Mouse (Mus musculus) intestine, postnatal 0 days (tissue): ENCODE measurements around the gene Gm44973. TPM values are rescaled to one million over a fixed set of nuclear protein-coding genes. Genes with fewer than 3 reads are reported as not detected.

ENCODE experiments used
- ATAC-seq: fragments of 200-750 bp; cut with Nextera tagmentation; 2 replicates; pipeline ENCODE4 v1.8.0; 2017; ENCODE audit warnings: mild to moderate bottlenecking, moderate TSS enrichment, moderate library complexity
- H3K27ac ChIP-seq: fragments of 300-500 bp; sonication (generic); 2 replicates; pipeline ENCODE4 v1.5.1; 2014; ENCODE audit warnings: mild to moderate bottlenecking, low read depth, low read length, moderate library complexity
- H3K27me3 ChIP-seq: fragments of 300-500 bp; sonication (generic); replicated peaks from 2 replicates; pipeline ENCODE4 v1.6.1; 2014; ENCODE audit warnings: low read length, mixed read lengths; ENCODE audit not compliant: control insufficient read depth, insufficient read depth
- H3K36me3 ChIP-seq: fragments of 300-500 bp; sonication (generic); 2 replicates; pipeline ENCODE4 v1.6.1; 2014; ENCODE audit warnings: mild to moderate bottlenecking, moderate library complexity; ENCODE audit not compliant: control insufficient read depth, insufficient read depth
- H3K4me1 ChIP-seq: fragments of 300-500 bp; sonication (generic); replicated peaks from 2 replicates; pipeline ENCODE4 v1.6.1; 2014; ENCODE audit warnings: antibody characterized with exemption, low read length, mixed read lengths; ENCODE audit not compliant: control insufficient read depth, insufficient read depth
- H3K4me2 ChIP-seq: fragments of 300-500 bp; sonication (generic); replicated peaks from 2 replicates; pipeline ENCODE4 v1.6.1; 2014; ENCODE audit warnings: low read depth, mild to moderate bottlenecking, moderate library complexity
- H3K4me3 ChIP-seq: fragments of 300-500 bp; sonication (generic); 2 replicates; pipeline ENCODE4 v1.5.1; 2014; ENCODE audit warnings: low read depth, low read length
- H3K9ac ChIP-seq: fragments of 300-500 bp; sonication (generic); 2 replicates; pipeline ENCODE4 v1.6.1; 2014; ENCODE audit warnings: mild to moderate bottlenecking, low read depth, low read length
- H3K9me3 ChIP-seq: fragments of 300-500 bp; sonication (generic); 2 replicates; pipeline ENCODE4 v1.6.1; 2016; ENCODE audit warnings: mixed run types; ENCODE audit not compliant: control insufficient read depth
- CTCF ChIP-seq: sonication (generic); IDR thresholded peaks from 2 replicates; pipeline ENCODE4 v1.5.1; 2016; ENCODE audit warnings: low read depth, mild to moderate bottlenecking, control low read depth, antibody characterized with exemption, moderate library complexity
- WGBS: fragments of 180-500 bp; shearing (Covaris S2); extraction: QIAGEN DNeasy Blood & Tissue Kit; methylation state at CpG from one replicate; pipeline ENCODE4 v1.1.7; 2014; 5-methylcytosine and 5-hydroxymethylcytosine counted together
- polyA plus RNA-seq: library from polyadenylated mRNA; unstranded; fragments of >200 nt; fragmentation: Nextera tagmentation; extraction: Ambion mirVana; gene quantifications from 2 replicates; pipeline ENCODE4 v1.2.1, GENCODE M21; 2015

The Gm44973 gene
- polyA plus RNA-seq, 1 experiment from 2014 or later = 4.7 TPM

DNA sequence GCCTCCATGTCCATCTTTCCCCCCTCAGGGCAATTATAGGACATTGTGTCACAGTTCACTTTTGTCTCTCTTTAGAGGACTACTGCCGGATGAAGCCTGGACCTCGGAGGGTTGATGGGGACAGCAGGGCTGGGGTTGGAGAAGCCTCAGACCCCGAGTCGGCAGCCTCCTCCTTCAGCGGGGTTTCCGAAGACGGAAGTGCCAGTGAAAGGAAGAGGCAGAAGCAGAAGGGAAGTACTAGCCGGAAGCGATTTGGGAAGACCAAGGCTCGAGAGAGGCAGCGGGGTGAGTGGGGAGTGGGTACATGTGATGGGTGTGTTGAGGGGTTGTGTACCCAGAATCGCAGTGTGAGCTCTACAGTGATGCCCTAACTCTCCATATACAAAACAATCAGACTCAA, 44.1 kb downstream of the Gm44973 start:
- Histone ChIP-seq H3K9me3 (no peaks in the 10 kb centered on the region), H3K4me1 (no peaks in the 10 kb centered on the region), H3K27me3 (peaks cover 35% of the 10 kb centered on the region), H3K4me3 (no peak overlapping the region), H3K4me2 (no peak overlapping the region), H3K27ac (no peak overlapping the region), H3K9ac (no peak overlapping the region), H3K36me3 (no peaks in the 10 kb centered on the region)
- 95% methylated on average over 12 of the region's 12 CpGs for WGBS
- TF ChIP-seq CTCF = no peak
- ATAC-seq = no peak

DNA sequence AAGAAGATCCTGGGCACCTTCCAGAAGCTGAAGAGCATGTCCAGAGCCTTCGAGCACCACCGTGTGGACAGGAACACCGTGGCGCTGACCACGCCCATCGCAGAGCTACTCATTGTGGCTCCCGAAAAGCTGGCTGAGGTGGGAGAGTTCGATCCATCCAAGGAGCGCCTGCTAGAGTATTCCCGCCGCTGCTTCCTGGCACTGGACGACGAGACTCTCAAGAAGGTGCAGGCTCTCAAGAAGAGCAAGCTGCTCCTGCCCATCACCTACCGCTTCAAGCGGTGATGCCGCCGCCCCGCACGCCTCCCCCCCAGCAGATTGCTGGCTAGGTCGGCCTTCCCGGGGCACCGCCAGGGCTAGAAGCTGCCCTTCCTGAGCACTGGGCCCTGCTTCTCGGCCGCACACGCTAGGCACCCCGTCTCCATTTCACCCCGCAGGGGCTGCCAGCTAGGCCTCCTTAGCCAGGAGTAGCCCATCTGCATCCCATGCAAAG, 45.0 kb downstream of the Gm44973 start:
- no peaks in the 10 kb centered on the region for H3K36me3 ChIP-seq
- WGBS = 2% methylated on average over 27 of the region's 27 CpGs
- H3K4me1 ChIP-seq = no peaks in the 10 kb centered on the region
- ATAC-seq = no peak
- H3K9me3 ChIP-seq = no peaks in the 10 kb centered on the region
- TF ChIP-seq CTCF = peak; percentile 86
- peak overlapping the region; percentile 99 for H3K4me2 ChIP-seq
- peak overlapping the region; percentile 92 for H3K9ac ChIP-seq
- H3K27ac ChIP-seq = peak overlapping the region; percentile 99
- H3K27me3 ChIP-seq = peaks cover 27% of the 10 kb centered on the region
- H3K4me3 ChIP-seq = peak overlapping the region; percentile 71

DNA sequence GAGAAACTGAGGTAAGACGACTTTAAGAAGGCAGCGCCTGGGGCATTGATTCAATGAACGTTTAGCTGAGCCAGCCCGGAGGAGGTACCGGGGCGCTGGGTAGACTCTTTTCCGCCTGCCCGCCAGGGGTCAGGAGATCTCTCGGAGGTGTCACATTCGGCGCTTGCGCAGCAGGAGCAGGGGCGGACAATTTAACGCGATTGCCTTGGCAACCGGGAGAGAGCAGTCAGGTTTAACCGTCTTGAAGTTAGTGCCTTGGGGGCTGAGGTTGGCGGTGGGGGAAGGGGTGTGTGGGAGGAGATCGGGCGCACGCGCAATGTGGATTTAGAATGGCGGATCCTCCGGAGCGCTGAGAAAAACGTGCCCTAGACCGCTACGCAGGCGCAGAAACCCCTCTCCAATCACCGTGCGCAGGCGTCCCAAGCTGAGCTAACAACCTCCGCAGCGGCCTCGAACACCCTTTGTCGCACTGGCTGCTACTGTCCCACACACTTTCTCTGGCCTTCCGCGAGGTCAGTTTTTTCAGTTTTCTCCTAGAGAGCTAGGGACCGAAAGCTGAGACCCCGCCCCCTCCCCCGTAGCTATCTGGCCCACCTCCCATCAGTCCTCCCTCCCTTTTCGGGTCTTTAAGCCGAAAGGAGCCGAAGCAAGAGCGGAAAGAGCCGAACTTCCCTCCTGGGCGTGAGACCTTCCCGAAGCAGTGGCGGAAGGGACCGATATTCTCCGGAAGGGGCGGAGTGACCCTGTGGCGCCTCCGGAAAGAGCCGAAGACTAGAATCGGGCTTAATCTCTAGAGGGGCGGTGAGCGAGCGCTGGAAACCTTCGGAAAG, 45.9 kb downstream of the Gm44973 start:
- 0% methylated on average over 60 of the region's 60 CpGs for WGBS
- Histone ChIP-seq H3K27ac (peak overlapping the region; percentile 99), H3K4me1 (peaks cover 6% of the 10 kb centered on the region; the same call in 1 of the 2 replicates), H3K4me2 (peak overlapping the region; percentile 99), H3K9ac (peak overlapping the region; percentile 92), H3K27me3 (peaks cover 18% of the 10 kb centered on the region), H3K9me3 (no peaks in the 10 kb centered on the region), H3K4me3 (peak overlapping the region; percentile 71), H3K36me3 (no peaks in the 10 kb centered on the region; the same call in 1 of the 2 replicates)
- ATAC-seq = peak; percentile 90
- peak; percentile 85 for TF ChIP-seq CTCF

DNA sequence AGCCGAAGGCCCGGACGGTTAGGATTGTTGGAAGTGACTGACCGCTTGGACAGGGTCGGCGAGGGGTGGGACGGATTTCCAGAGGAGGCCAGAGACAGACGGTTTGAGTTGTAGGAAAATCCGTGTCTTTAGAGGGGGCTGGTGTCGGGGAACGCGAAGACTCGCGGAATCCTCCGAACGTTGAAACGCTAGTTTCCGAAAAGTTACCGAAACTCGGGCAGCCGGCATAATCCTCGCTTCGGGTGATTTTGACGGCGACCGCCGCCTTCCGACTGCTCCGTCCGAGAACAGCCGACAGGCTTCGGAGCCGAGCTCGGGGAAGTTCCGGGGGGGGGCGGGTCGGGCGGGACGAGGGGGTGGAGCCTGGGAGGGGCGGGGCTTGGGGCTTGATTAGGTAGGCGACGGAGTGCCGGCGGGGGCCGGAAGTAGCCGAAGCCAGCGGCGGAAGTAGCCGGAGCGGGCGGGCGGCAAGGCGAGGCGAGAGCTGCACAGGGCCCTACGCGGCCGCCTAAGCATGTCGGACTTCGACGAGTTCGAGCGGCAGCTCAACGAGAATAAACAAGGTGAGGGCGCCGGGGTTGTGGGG, 46.6 kb downstream of the Gm44973 start, which contains the start of gene U2af2:
Gene U2af2, plus strand, starts transcription at position 370 of the 586 bp plus-strand sequence.
- peak within 1 kb of the TSS; percentile 99 for H3K4me2 ChIP-seq
- TF ChIP-seq CTCF = no peak
- peak; percentile 85 for ATAC-seq
- H3K36me3 ChIP-seq = peaks cover 7% of the 10 kb centered on the region
- peak within 1 kb of the TSS; percentile 92 for H3K9ac ChIP-seq
- H3K27ac ChIP-seq = peak within 1 kb of the TSS; percentile 99
- peaks cover 11% of the 10 kb centered on the region for H3K27me3 ChIP-seq
- peaks cover 8% of the 10 kb centered on the region; the same call in 1 of the 2 replicates for H3K4me1 ChIP-seq
- peak within 1 kb of the TSS; percentile 71 for H3K4me3 ChIP-seq
- no peaks in the 10 kb centered on the region for H3K9me3 ChIP-seq
- under 1% methylated on average over 49 of the region's 65 CpGs for WGBS

DNA sequence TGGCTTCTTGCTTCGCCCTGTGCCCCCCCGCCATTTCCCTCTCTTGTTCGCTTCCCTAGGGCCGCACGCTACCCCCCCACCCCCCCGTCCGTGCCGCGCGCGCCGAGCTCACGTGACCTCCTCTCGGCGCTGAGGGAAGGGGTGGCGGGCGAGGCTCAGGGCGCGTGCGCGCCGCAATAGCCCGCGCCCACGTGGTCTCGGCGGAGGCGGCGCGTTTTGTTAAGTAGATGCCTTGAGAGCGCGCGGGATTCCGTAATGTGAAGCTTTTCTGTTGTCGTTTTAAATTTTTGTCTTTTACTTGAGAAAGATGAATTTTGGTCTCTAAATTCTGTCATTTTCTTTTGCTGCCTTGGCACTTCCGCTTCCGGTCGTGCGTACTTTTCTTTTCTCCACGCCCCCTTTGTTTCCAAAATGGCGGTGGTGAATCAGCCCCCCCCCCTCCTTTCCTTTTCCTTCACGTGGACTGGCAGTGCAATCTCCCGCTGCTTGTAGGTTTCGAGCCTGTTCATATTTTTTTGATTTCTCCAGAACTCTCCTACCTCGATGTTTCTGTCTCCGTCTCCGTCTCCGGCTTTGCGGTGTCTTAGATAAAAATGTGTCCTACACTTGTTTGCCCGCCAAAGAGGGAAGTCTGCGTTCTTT, 47.2 kb downstream of the Gm44973 start:
- peak; percentile 65 for ATAC-seq
- Histone ChIP-seq H3K27me3 (peaks cover 5% of the 10 kb centered on the region), H3K9me3 (no peaks in the 10 kb centered on the region), H3K4me2 (peak overlapping the region; percentile 99), H3K9ac (peak overlapping the region; percentile 92), H3K4me1 (peaks cover 8% of the 10 kb centered on the region; the same call in 1 of the 2 replicates), H3K27ac (peak overlapping the region; percentile 99), H3K4me3 (peak overlapping the region; percentile 71), H3K36me3 (peaks cover 13% of the 10 kb centered on the region)
- TF ChIP-seq CTCF = no peak
- WGBS = under 1% methylated on average over 50 of the region's 51 CpGs

DNA sequence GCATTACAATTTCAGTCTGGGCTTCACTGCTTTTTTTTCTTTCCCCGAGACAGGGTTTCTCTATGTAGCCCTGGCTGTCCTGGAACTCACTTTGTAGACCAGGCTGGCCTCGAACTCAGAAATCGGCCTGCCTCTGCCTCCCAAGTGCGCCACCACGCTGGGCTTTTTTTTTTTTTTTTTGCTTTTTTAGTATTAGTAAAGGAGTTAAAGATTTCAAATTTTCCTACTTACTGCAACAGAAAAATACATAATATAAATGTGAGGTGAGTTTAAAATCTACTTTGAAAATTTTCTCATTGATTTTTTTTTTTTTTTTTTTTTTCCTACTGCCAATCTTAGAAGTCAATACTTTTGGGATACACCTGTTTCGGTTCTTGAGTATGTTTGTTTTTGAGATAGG, 49.6 kb downstream of the Gm44973 start:
- WGBS = 90% methylated on average over 6 of the region's 6 CpGs
- H3K4me2 ChIP-seq = 0 out of 2 replicates have a peak overlapping the region, but pooled peaks have one; percentile 99
- TF ChIP-seq CTCF = no peak
- H3K27ac ChIP-seq = no peak overlapping the region
- H3K4me1 ChIP-seq = peaks cover 8% of the 10 kb centered on the region; the same call in 1 of the 2 replicates
- H3K9me3 ChIP-seq = no peaks in the 10 kb centered on the region
- no peak overlapping the region for H3K9ac ChIP-seq
- H3K27me3 ChIP-seq = no peaks in the 10 kb centered on the region
- no peak overlapping the region for H3K4me3 ChIP-seq
- no peak for ATAC-seq
- peaks cover 37% of the 10 kb centered on the region for H3K36me3 ChIP-seq
